ENCODE assay signal across 21 mouse cellular contexts in the genomic region with DNA sequence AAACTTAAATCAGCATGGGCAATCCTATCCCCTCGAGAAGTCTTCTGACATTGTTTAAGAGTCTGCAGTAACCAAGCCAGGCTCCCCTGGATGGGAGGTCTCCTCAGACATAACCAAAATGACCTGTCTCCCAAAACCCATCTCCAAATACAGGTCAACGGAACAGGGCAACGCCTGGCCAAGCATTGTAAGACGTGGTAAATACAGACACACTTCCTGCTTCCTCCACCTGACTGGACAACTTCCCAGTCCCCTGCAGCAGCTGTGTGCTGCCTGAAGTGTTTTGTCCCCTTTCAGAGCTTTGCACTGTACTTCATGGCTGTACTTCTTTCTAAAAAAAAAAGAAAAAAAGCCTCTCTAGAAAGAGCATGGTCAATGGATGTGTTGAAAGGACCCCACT. TPM values are rescaled to one million over a fixed set of nuclear protein-coding genes. Genes with fewer than 3 reads are reported as not detected.
A peak's percentile ranks its signal among the peaks of the same experiment; 100 is the strongest.
DNase-seq lines count a peak whose midpoint lies in the region; ATAC-seq and TF ChIP-seq lines count a peak whose summit lies in the region.
"Had no signal": no experiment of that assay in that cellular context is flagged by ENCODE, and none has a peak within 500 bp of the region (broad histone marks: within the 10 kb centered on the region; RNA-seq: fewer than 3 reads in every experiment).

No protein-coding gene starts in this region.

- H3K4me3 ChIP-seq in heart, embryonic 11.5 days (ENCODE audit: low read depth, low read length), result no peak overlapping the region
- no peak overlapping the region for H3K4me3 ChIP-seq in layer of hippocampus, adult 2 months
- H3K4me3 ChIP-seq in brown adipose tissue, adult 24 weeks (ENCODE audit: insufficient read depth, low read depth, low read length), result no peak overlapping the region
- no peak overlapping the region for H3K4me3 ChIP-seq in liver, embryonic 11.5 days (ENCODE audit: low read depth, low read length)
- H3K4me3 ChIP-seq: forebrain, embryonic 13.5 days; hindbrain, embryonic 10.5 days; limb, embryonic 13.5 days; midbrain, embryonic 10.5 days; myocyte; neural tube, embryonic 13.5 days had no signal

- intact Hi-C loops in heart, postnatal 14 days (cut with DNase I), result no loop called here

- H3K4me2 ChIP-seq in heart, embryonic 11.5 days, result no peak overlapping the region
- no peak overlapping the region for H3K4me2 ChIP-seq in liver, embryonic 11.5 days
- H3K4me2 ChIP-seq: forebrain, embryonic 13.5 days; limb, embryonic 13.5 days; neural tube, embryonic 13.5 days had no signal

- WGBS in heart, embryonic 11.5 days (ENCODE audit: insufficient replicate concordance), result 81% methylated on average over 4 of the region's 4 CpGs
- 77% methylated on average over 4 of the region's 4 CpGs for WGBS in liver, embryonic 11.5 days

- TF ChIP-seq CTCF in layer of hippocampus, adult 2 months (conservative IDR thresholded peaks at IDR 0.05), result no peak

- no peak for ATAC-seq in heart, embryonic 11.5 days (replicated peaks; ENCODE audit: insufficient number of reproducible peaks, low FRiP score, low TSS enrichment)
- no peak for ATAC-seq in liver, embryonic 11.5 days (replicated peaks; ENCODE audit: low FRiP score)
- ATAC-seq: CD4-positive, CD25-positive, alpha-beta regulatory T cell, adult 4 months; forebrain, embryonic 13.5 days; hindbrain, embryonic 16.5 days; midbrain, embryonic 16.5 days had no signal

- H3K9ac ChIP-seq in heart, embryonic 11.5 days (ENCODE audit: low read depth, low read length), result no peak overlapping the region
- no peak overlapping the region for H3K9ac ChIP-seq in liver, embryonic 11.5 days (ENCODE audit: low read depth, low read length)
- H3K9ac ChIP-seq: forebrain, embryonic 13.5 days; limb, embryonic 13.5 days; liver, embryonic 14.5 days; neural tube, embryonic 13.5 days had no signal

- H3K27me3 ChIP-seq in heart, embryonic 11.5 days (ENCODE audit: control insufficient read depth, insufficient read depth, low read length), result no peaks in the 10 kb centered on the region
- no peaks in the 10 kb centered on the region for H3K27me3 ChIP-seq in liver, embryonic 11.5 days (replicated peaks; ENCODE audit: control insufficient read depth, insufficient read depth, low read length)
- H3K27me3 ChIP-seq: forebrain, embryonic 13.5 days; limb, embryonic 13.5 days; neural tube, embryonic 13.5 days had no signal

- H3K9me3 ChIP-seq in heart, embryonic 11.5 days (replicated peaks; ENCODE audit: control insufficient read depth, low read length), result no peaks in the 10 kb centered on the region
- H3K9me3 ChIP-seq in liver, embryonic 11.5 days (ENCODE audit: control insufficient read depth, low read length), result no peaks in the 10 kb centered on the region
- H3K9me3 ChIP-seq: forebrain, embryonic 13.5 days; limb, embryonic 13.5 days; midbrain, embryonic 10.5 days had no signal

- H3K36me3 ChIP-seq in heart, embryonic 11.5 days (ENCODE audit: control insufficient read depth, insufficient read depth, low read length), result no peaks in the 10 kb centered on the region
- no peaks in the 10 kb centered on the region for H3K36me3 ChIP-seq in liver, embryonic 11.5 days (ENCODE audit: control insufficient read depth, insufficient read depth, low read length)
- H3K36me3 ChIP-seq: hindbrain, embryonic 10.5 days; limb, embryonic 13.5 days; midbrain, embryonic 10.5 days; neural tube, embryonic 13.5 days had no signal

- 0 out of 2 replicates have a peak, but pooled peaks cover 4% of the 10 kb centered on the region for H3K4me1 ChIP-seq in heart, embryonic 11.5 days (ENCODE audit: control insufficient read depth, insufficient read depth, low read length)
- peaks cover 3% of the 10 kb centered on the region; the same call in 1 of the 2 replicates for H3K4me1 ChIP-seq in brown adipose tissue, adult 24 weeks (ENCODE audit: control insufficient read depth, insufficient read depth, insufficient read length, low read length)
- H3K4me1 ChIP-seq in liver, embryonic 11.5 days (replicated peaks; ENCODE audit: control insufficient read depth, insufficient read depth, low read length), result no peaks in the 10 kb centered on the region

- DNase-seq in heart, adult 18-20 months, result peak; percentile 41 to 50
- DNase-seq in layer of hippocampus, adult 2 months (ENCODE audit: low spot score in 2 of 2), result no peak
- no peak for DNase-seq in layer of hippocampus, adult 9-11 months
- DNase-seq in heart, postnatal 14 days, result peak; percentile 15 to 16
- no peak for DNase-seq in liver, embryonic 11.5 days (ENCODE audit: low spot score)
- DNase-seq: adrenal gland, postnatal 14 days; cerebellum, adult 9-10 months; kidney, adult 18-20 months; retina, postnatal 1 day had no signal

- no peak overlapping the region for H3K27ac ChIP-seq in heart, embryonic 11.5 days (ENCODE audit: low read depth, low read length)
- H3K27ac ChIP-seq in layer of hippocampus, adult 2 months, result peak overlapping the region; percentile 14; the same call in 1 of the 2 replicates
- H3K27ac ChIP-seq in brown adipose tissue, adult 24 weeks (replicated peaks; ENCODE audit: low read depth, low read length), result peak overlapping the region; percentile 69
- no peak overlapping the region for H3K27ac ChIP-seq in liver, embryonic 11.5 days (ENCODE audit: low read depth, low read length)
- H3K27ac ChIP-seq: forebrain, embryonic 13.5 days; hindbrain, embryonic 10.5 days; limb, embryonic 13.5 days; liver, embryonic 14.5 days; midbrain, embryonic 10.5 days; neural tube, embryonic 13.5 days had no signal

RNA-seq across cellular contexts. Expression of gene Sh3bp4, which starts 28.1 kb away (rescaled TPM):
- 10 to 100 TPM; 11.2 TPM for total RNA-seq in heart, adult 18-20 months (2021)
- polyA plus RNA-seq in heart, embryonic 11.5 days (2014; fragmentation: Nextera tagmentation; extraction: Ambion mirVana), result 15.3 and 25.2 TPM in 2 replicates
- total RNA-seq in layer of hippocampus, adult 2 months (2021), result 10 to 100 TPM; 21.9 to 24.8 TPM
- polyA plus RNA-seq in brown adipose tissue, adult 24 weeks (2012; ENCODE audit: insufficient read depth, insufficient read length, missing spikeins), result 3.6 and 4.7 TPM in 2 replicates
- 10 to 100 TPM; 15.5 to 17.1 TPM for total RNA-seq in heart, postnatal 14 days (2021)
- polyA plus RNA-seq in liver, embryonic 11.5 days (2014; fragmentation: Nextera tagmentation; extraction: Ambion mirVana), result 4.4 and 4.7 TPM in 2 replicates

Comparison
In these comparisons a context has a peak if more than half of its experiments do, and no peak if none do; other contexts are left out.
1. DNase-seq: peak in heart, adult 18-20 months (2 of 2) and heart, postnatal 14 days (2 of 2); none in layer of hippocampus, adult 2 months (0 of 2), layer of hippocampus, adult 9-11 months (single experiment) and liver, embryonic 11.5 days (single experiment).
2. H3K27ac ChIP-seq: peak in layer of hippocampus, adult 2 months (single experiment) and brown adipose tissue, adult 24 weeks (single experiment); none in heart, embryonic 11.5 days (single experiment) and liver, embryonic 11.5 days (single experiment).